Mouse (Mus musculus): ENCODE results near the gene Etfbkmt.

DNA sequence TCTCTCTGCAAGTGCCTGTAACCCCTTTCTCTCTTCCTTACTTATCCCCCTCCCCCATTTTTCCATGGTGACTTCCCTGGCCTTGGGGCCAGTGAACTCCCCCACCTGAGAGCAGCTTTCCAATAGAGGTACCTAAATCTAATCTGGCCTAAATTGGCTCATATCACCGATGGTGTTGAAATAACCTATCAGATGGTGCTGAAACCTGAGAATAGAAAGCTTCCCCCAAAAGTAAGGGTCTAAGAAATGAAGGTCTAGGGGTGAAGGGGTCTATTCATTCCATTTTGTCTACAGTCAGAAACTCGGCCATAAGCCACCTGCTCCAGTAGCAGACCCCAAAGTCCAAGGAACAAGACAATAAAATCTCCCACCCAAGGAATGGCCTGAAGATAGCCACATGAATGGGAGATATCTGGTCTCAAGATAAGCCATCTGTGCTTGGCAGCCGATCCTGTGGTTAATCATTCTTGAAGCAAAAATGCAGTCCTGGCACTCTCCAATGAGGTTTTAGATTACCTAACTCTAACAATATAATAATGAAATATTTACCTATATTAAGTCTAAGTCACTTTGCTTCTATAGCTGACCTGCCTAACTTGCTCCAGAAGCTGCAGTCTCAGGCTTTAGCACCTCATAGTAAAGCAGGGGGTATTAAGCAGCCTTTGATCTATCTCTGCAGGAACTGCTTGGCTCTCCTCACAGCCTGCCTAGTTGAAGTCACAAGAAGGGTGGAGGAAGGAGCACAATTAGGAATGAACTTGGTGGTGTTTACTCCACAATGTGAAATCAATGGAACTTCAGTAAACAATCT lies 15.6 kb downstream of the Etfbkmt start:
- TF ChIP-seq CTCF (IDR thresholded peaks at IDR 0.05; ENCODE audit: low read depth, low read length) (no peak), POLR2A (IDR thresholded peaks at IDR 0.05; ENCODE audit: borderline replicate concordance, low read depth, low read length) (no peak)
